Mouse (Mus musculus) c-Kit-positive CD71-negative TER-119-negative erythroid progenitor cells, embryonic 14.5 days (primary cell): ENCODE results near the gene Cep95.
A peak's percentile ranks its signal among the peaks of the same experiment; 100 is the strongest.

ENCODE experiments used
- DNase-seq: peaks from one replicate; pipeline ENCODE4 v3.0.0-alpha.2; 2013; ENCODE audit warnings: low read depth

The Cep95 gene

DNA sequence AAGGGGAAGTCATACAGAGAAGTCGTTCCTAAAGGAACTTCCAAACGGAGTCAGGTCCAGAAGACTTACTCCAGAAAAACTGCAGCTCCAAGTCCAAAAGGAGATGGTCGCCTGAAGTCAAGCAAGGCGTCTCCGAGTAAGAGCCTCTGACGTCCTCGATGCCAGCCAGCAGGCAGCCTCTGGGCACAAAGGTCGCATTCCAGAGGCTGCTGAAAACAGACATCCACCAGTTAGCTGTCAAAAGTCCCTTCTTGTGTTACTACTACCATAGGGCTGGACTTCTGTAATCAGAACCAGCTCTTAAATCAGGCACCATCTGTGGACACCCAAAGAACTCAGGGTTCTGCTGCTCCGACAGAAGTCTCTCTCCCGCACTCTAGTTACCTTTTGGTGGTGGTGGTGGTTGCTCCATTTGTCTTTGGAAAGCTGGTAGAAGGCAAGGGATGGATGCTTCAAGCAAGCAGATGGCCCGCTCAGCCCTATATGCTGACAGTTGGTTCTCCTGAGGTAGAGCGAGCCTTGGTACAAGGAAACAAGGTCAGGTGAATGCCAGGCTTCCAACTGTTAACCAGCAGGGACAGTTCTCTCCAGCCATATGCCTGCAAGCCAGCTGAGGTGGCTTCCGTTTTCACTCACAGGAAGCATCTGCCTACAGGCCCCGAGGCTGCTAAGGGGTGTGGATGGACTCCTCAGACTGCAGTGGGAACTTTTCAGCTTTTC is 25.7 kb downstream of the Cep95 start:
- DNase-seq = no peak

GRCm38 (mm10) chr11:106815331-106815730 is 26.3 kb downstream of the Cep95 start:
- DNase-seq = no peak

DNA sequence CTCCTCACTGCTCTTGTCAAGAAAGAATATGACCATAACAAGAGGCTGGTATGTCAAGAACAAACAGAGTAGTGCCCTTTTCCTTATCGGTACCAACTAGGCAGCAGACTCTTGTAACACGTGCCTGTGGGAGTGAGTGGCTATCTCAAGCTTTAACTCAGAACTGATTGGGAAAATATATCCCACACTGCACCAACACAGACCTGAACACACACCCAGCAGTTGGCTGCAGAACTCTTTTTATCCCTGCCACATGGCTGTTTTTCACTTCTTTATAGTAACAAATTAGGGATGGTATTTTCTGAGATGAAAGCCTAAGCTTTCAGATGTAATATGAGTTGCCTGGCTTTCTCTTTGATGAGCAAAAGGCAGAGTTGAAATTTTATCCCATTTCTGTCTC is 26.7 kb downstream of the Cep95 start:
- no peak for DNase-seq

DNA sequence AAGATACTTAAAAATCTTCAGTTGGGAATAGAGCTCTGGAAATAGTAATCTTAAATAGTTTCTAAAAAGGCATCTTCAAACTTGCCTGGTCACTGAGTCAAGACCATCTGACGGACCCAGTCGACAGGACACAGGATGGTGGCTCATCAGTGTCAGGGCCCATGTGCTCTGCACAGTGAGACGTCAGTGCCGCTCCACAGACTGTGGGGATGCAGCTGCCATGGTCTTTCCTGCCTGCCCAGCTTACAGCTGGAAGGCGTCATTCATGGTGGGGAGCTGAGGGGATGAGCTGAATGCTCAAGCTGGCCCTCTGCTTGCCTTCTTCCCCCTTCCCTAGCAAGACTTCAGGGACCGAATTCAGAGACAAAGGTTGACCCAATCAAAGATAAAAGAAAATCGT is 27.3 kb downstream of the Cep95 start:
- no peak for DNase-seq

- DNase-seq = no peak
These were observed 28.1 kb downstream of the Cep95 start for GRCm38 (mm10) chr11:106817156-106817555.

DNA sequence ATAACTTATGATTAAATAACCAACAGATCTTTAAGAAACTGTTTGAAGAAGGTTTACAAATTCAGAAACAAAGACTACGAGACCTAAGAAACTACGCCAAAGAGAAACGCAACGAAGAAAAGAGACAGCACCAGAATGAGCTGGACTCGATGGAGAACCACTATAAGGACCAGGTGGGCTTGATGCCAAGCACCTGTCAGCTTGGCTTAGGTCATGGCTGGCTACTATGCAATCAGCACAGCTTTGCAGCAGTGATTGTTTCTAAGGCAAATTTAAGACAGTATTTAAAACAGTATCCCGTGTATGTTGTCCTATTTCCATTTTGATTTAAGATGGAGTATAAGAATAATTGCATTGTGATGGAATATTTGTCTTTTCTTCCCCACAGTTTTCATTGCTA is 28.8 kb downstream of the Cep95 start:
- DNase-seq = no peak

DNA sequence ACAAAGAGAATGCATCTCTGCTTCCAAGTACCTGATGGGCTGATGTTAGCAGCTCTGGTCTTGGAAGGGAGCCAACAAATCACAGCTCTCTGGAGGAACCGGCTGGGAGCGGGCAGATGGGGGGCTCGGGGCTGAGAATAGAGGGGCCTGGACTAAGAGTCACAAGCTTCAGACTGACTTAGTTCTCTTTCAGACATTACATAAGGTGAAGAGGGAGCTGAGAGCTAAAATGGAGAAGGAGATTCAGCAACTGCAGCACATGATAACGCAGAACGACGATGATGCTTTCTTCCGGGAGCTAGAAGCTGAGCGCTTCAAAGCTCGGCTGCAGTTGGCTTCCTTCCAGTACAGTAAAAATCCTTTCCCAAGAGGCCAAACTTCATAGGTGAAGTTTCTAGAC is 29.3 kb downstream of the Cep95 start:
- no peak for DNase-seq

GRCm38 (mm10) chr11:106819595-106819994 is 30.5 kb downstream of the Cep95 start:
- no peak for DNase-seq

GRCm38 (mm10) chr11:106820252-106820651 is 31.2 kb downstream of the Cep95 start:
- DNase-seq = no peak

GRCm38 (mm10) chr11:106820972-106821371 is 31.9 kb downstream of the Cep95 start:
- DNase-seq = no peak

GRCm38 (mm10) chr11:106821397-106821796 is 32.3 kb downstream of the Cep95 start:
- DNase-seq = no peak

DNA sequence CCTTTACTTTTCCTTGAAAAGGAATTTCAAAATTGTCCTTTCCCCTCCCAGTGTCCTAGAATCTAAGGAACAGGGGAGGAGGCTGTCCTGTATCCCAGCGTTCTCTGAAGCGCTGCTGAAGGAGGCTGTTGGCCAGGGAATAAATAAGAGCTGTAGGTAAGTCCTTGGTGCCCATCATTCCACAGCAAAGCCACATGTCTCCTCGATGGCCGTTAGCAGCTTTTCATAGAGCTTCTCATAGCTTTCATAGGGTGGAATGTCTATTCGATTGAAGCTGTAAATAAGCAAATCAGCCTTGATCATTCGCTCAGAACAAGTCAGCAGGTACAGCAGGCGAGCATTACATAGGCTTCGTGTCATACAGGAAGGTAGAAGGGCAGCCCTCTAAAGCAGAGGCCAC is 33.4 kb downstream of the Cep95 start:
- DNase-seq = no peak

DNA sequence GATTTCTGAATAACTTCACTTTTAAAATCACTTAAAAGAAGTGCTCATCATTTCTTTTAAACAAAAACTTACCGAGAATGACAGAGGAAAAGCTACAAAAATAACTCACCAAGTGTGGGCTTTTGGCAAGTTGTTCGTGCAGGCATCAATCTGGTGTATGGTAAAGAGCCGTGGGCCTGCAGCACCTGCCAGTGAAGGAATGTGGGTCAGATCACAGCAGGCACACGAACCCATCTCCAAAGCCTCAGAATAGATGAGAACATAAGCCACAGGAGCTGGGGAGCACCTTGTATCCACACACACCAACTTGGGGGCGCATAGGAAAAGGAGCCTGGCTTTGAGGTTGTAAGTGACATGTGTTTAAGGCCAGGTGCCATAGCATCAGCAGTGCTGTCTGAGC is 33.9 kb downstream of the Cep95 start:
- no peak for DNase-seq

GRCm38 (mm10) chr11:106823741-106824140 is 34.7 kb downstream of the Cep95 start:
- DNase-seq = no peak

- no peak for DNase-seq
These were observed 35.4 kb downstream of the Cep95 start for GRCm38 (mm10) chr11:106824403-106824802.

DNA sequence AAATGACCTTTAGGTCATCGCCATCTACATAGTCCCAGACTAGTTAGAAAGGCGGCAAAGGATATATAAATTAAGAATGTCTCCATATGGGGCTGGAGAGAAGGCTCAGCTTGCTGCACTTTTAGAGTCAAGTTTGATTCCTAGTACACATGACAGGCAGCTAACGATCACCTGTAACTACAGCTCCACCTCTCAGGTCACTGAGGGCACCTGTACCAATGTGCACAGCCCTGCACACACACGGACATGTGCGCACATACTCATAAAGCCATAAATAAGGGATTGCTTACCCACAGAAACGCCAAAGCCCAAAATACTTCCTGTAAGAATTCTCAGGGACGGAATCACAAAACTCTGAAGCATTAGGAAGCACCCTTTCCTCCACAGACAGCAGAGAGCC is 39.0 kb downstream of the Cep95 start:
- DNase-seq = no peak

GRCm38 (mm10) chr11:106842002-106842401 is 53.0 kb downstream of the Cep95 start:
- no peak for DNase-seq

DNA sequence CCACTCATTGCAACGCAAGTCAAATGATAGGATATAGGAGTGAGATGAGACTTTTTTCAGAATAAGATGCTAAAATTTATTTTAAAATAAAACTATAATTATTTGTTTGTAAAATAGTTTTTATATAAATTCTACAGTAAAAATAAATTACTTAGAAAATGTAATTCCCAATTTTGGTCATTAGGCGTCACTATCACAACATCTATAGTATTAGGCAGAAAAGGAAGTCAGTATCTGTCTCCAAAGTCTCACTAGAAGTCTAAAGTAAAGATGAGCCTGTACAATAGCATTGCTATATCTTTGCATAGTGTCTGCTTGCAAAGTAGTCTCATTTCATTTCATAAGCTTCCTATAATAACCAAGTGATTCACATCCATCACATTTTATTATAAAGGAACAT is 62.4 kb downstream of the Cep95 start:
- DNase-seq = peak; percentile 28
